Mouse (Mus musculus) thymus, adult 2 months (tissue): ENCODE measurements around the gene Stk24.

Source experiments
- CTCF ChIP-seq: fragments of 200-500 bp; IDR thresholded peaks from 2 replicates; pipeline ENCODE4 v1.5.1; 2012; ENCODE audit warnings: mild to moderate bottlenecking, control low read depth, low read length, moderate library complexity, borderline replicate concordance; ENCODE audit not compliant: control insufficient read depth, poor library complexity, insufficient read depth; ENCODE audit errors: extremely low read depth
- POLR2A ChIP-seq: fragments of 200-500 bp; IDR thresholded peaks from 2 replicates; pipeline ENCODE4 v1.6.1; 2012; ENCODE audit warnings: mild to moderate bottlenecking, low read length, control low read depth, moderate library complexity; ENCODE audit not compliant: control insufficient read depth, poor library complexity, insufficient read depth; ENCODE audit errors: extremely low read depth

- TF ChIP-seq CTCF, result no peak
- no peak for TF ChIP-seq POLR2A
Measured at GRCm38 (mm10) chr14:121359015-121359414, 20.8 kb downstream of the Stk24 start.
